Mouse (Mus musculus): ENCODE data around the gene Dixdc1.

The Dixdc1 gene

GRCm38 (mm10) chr9:50742744-50743143 is 3.4 kb upstream of the Dixdc1 start:
- DNase-seq = no peak

- DNase-seq = no peak
Measured at GRCm38 (mm10) chr9:50742261-50742660, 2.9 kb upstream of the Dixdc1 start.

- no peak for DNase-seq
Measured at GRCm38 (mm10) chr9:50740867-50741784, 1.8 kb upstream of the Dixdc1 start.

DNA sequence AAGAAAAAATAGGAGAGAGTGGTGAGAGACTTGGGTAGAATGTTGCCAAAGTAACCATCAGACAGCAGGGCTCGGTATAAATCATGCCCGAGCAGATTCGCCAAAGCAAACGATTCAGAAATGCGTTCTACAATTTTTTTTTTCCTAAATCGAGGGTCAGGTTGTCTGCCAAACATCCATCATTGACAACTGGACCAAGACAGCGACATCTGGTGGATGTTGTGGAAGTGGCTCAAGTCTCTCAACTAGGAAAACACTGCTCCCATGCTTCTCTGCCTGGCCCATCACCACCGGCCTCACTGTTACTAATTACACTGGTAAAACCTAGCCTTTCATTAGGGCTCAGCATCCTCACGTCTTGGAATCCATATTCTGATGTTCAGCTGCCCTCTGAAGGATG is 4.3 kb downstream of the Dixdc1 start:
- DNase-seq = peak; percentile 63

GRCm38 (mm10) chr9:50732560-50732959 is 6.8 kb downstream of the Dixdc1 start:
- DNase-seq = no peak

GRCm38 (mm10) chr9:50729600-50729999 is 9.7 kb downstream of the Dixdc1 start:
- DNase-seq = no peak

- DNase-seq = peak; percentile 59
Measured at GRCm38 (mm10) chr9:50727925-50728651, 11.2 kb downstream of the Dixdc1 start.

GRCm38 (mm10) chr9:50727171-50727924 is 12.0 kb downstream of the Dixdc1 start:
- DNase-seq = no peak

- no peak for DNase-seq
Measured at GRCm38 (mm10) chr9:50725921-50726590, 13.3 kb downstream of the Dixdc1 start.

GRCm38 (mm10) chr9:50724661-50725330 is 14.5 kb downstream of the Dixdc1 start:
- no peak for DNase-seq

DNA sequence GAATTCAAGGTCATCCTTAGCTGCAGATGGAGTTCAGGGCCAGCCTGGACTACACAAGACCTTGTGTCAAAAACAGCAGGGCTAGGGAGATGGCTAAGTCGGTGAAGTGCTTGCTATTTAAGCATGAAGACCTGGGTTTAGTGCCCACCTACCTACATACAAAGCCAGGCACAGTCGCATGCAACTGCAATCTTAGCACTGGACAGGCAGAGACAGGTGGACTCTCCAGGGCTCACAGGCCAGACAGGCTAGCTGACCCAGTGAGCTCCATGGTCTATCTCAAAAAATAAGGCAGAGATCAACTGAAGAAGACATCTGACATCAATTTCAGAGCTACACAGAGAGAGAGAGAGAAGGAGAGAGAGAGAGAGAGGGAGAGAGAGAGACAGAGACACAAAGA is 15.2 kb downstream of the Dixdc1 start:
- no peak for DNase-seq

GRCm38 (mm10) chr9:50723406-50723805 is 15.9 kb downstream of the Dixdc1 start:
- DNase-seq = peak; percentile 54

- no peak for DNase-seq
Measured at GRCm38 (mm10) chr9:50722451-50722911, 16.8 kb downstream of the Dixdc1 start.

DNA sequence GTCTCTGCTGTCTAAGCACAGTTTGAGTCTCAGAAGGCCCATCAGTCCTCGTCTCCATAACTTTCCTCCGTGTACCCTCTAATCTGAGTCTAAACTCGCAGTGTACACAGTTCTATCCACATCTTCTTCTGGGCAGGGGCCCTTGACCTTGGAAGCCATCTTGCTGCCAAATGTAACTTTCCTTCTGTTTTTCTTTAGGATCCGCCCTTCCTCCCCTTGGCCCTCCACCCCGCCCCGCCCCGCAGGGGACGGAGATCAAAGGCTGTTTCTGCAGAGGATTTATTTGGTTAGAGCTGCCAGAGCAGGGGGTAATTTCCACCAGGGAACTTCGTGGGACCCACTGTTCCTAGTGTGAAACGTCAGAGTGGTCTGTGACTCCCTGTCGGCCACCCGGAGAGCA is 18.3 kb downstream of the Dixdc1 start:
- DNase-seq = no peak

DNA sequence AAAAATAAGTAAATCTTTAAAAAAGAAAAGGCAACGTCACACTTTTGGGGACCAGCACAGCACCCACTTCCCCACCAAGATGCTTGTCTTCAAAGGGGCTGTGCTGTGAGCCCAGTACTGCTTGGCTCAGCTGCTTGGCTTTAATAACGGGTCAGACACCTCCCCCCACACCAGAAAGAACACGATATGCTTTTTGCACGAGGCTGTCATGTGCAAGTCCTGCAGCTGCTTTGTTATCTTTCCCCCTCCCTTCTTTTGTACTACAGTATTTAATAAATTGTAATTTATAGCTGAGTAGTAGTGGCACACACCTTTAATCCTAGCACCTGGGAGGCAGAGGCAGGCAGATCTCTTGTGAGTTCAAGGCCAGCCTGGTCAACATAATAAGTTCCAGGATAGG is 20.4 kb downstream of the Dixdc1 start:
- no peak for DNase-seq

- DNase-seq = no peak
Measured at GRCm38 (mm10) chr9:50714188-50714587, 25.1 kb downstream of the Dixdc1 start.

DNA sequence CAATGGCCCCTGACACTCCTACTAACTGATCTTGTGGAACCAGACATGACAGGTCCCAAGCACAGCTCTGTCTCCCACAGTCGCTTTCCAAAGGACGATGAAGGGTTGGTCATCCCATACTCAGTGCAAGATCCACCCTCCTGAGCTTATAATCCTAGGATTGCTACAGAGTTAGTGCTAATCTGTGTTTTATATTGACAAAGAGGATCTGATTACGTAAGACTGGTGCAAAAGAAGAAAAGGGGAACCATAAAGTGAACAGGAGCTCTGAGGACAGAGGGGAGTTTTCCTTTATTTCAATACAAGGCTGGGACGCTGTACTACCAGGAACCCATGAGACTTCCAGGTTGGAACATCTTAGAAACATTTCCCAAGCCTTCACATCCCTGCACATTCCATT is 28.0 kb downstream of the Dixdc1 start:
- no peak for DNase-seq

GRCm38 (mm10) chr9:50709108-50709507 is 30.2 kb downstream of the Dixdc1 start:
- peak; percentile 41 for DNase-seq

DNA sequence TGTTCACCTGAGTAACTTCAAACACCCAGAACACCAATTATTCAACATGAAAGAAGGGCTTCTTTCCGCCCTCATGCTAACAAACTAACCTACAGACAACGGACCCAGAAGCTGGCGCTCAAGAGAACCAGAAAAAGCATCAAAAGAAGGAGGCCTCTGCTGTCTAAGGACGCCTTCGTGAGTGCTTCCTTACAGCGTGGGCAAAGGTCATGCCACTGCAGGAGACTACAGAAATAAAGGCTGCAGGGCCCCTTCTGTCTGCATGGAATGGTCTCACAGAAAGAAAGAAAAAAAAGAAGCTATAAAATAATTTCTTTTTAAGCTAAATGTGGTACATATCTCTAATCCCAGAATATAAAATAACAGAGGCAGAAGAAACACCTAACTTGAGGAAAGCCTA is 34.4 kb downstream of the Dixdc1 start:
- no peak for DNase-seq

DNA sequence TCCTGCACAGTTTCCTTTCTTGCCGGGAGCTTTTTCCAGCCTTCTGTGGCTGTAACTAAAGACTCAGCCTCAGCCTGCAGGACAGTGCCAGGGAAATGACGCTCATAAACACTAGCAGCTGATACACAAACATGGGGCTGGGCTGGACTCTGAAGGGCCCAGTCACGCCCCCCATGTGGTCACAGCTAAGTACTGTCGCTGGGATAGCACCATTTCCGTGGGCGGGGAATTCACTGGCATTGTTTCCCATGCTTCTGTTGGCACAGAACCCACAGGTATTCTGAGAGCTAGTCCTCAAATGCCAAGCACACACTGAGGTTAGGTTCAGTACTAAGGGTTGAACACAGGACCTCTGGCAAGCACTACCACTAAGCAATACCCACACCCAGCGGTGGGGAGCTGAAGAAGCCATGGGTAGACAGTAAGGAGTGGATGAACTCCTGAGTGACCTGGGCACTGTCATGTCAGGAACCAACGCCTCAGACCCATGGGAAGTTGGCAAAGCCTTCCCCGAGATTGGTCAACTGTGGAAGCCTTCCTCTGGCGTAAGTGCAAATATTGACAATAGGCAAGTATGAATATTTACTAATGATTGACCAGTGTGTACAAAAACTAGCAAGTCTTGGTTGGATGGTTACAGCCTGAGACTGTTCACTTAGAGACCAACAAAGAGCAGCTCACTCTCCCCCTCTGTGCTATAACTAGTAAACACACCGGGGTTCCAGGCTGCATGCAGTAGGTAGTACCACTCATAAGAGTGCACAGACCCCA is 38.2 kb downstream of the Dixdc1 start:
- DNase-seq = peak; percentile 32

All from kidney, adult 18-20 months (tissue).